Mouse (Mus musculus) hindbrain, embryonic 12.5 days (tissue): Measurements from ENCODE around the gene Gucd1. TPM values are rescaled to one million over a fixed set of nuclear protein-coding genes. Genes with fewer than 3 reads are reported as not detected.

Source experiments
- ATAC-seq: fragments of 200-750 bp; cut with Nextera tagmentation; 2 replicates; pipeline ENCODE4 v1.8.0; 2017; ENCODE audit warnings: moderate TSS enrichment; ENCODE audit not compliant: low FRiP score
- H3K27ac ChIP-seq: fragments of 300-500 bp; sonication (generic); 2 replicates; pipeline ENCODE4 v1.5.1; 2016; ENCODE audit warnings: mild to moderate bottlenecking
- H3K27me3 ChIP-seq: fragments of 300-500 bp; sonication (generic); 2 replicates; pipeline ENCODE4 v1.6.1; 2016; ENCODE audit warnings: mild to moderate bottlenecking
- H3K36me3 ChIP-seq: fragments of 300-500 bp; sonication (generic); 2 replicates; pipeline ENCODE4 v1.6.1; 2016; ENCODE audit warnings: mild to moderate bottlenecking
- H3K4me1 ChIP-seq: fragments of 300-500 bp; sonication (generic); 2 replicates; pipeline ENCODE4 v1.6.1; 2016
- H3K4me2 ChIP-seq: fragments of 300-500 bp; sonication (generic); replicated peaks from 2 replicates; pipeline ENCODE4 v1.6.1; 2016; ENCODE audit warnings: mild to moderate bottlenecking
- H3K4me3 ChIP-seq: fragments of 300-500 bp; sonication (generic); 2 replicates; pipeline ENCODE4 v1.5.1; 2016; ENCODE audit warnings: mild to moderate bottlenecking
- H3K9ac ChIP-seq: fragments of 300-500 bp; sonication (generic); 2 replicates; pipeline ENCODE4 v1.6.1; 2016; ENCODE audit warnings: mild to moderate bottlenecking, moderate library complexity
- H3K9me3 ChIP-seq: fragments of 300-500 bp; sonication (generic); replicated peaks from 2 replicates; pipeline ENCODE4 v1.6.1; 2016; ENCODE audit warnings: mild to moderate bottlenecking
- WGBS: fragments of 180-500 bp; shearing (Covaris S2); methylation state at CpG from one replicate; pipeline ENCODE4 v1.1.7; 2016; 5-methylcytosine and 5-hydroxymethylcytosine counted together
- polyA plus RNA-seq: library from polyadenylated mRNA; unstranded; fragments of >200 nt; fragmentation: Nextera tagmentation; extraction: Ambion mirVana; gene quantifications from 2 replicates; pipeline ENCODE4 v1.2.1, GENCODE M21; 2016

Gucd1 gene
- polyA plus RNA-seq, 1 experiment from 2014 or later: 24.9 TPM

DNA sequence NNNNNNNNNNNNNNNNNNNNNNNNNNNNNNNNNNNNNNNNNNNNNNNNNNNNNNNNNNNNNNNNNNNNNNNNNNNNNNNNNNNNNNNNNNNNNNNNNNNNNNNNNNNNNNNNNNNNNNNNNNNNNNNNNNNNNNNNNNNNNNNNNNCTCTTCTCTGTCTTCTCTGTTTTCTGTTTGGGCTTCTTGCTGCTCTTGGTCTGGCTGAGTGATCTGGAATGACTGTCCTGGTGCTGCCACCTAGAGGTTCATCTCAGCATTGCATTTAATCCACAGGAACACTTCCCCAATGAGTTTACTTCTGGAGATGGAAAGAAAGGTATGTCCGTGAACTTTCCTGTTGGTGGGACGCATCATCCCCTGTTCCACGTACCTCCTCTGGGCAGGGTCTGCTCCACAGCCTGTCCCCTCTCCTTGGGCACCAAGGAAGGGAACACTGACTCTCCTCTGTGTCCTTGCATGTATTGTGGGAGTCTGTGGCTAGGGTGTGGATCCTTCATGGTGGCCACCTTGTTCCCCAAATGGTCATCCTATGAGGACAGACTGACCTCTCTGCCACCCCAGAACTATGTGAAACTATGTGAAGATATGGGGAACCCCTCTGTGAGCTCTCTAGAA, 81.1 kb downstream of the Gucd1 start:
- peak; percentile 17; the same call in 1 of the 2 replicates for ATAC-seq
- WGBS: 23% methylated on average over 3 of the region's 3 CpGs
- H3K36me3 ChIP-seq: no peaks in the 10 kb centered on the region
- no peak overlapping the region for H3K4me3 ChIP-seq
- H3K9ac ChIP-seq: no peak overlapping the region
- H3K27me3 ChIP-seq: 0 out of 2 replicates have a peak, but pooled peaks cover 3% of the 10 kb centered on the region
- H3K4me1 ChIP-seq: 0 out of 2 replicates have a peak, but pooled peaks cover 11% of the 10 kb centered on the region
- 0 out of 2 replicates have a peak, but pooled peaks cover 2% of the 10 kb centered on the region for H3K9me3 ChIP-seq
- no peak overlapping the region for H3K27ac ChIP-seq
- H3K4me2 ChIP-seq: no peak overlapping the region

DNA sequence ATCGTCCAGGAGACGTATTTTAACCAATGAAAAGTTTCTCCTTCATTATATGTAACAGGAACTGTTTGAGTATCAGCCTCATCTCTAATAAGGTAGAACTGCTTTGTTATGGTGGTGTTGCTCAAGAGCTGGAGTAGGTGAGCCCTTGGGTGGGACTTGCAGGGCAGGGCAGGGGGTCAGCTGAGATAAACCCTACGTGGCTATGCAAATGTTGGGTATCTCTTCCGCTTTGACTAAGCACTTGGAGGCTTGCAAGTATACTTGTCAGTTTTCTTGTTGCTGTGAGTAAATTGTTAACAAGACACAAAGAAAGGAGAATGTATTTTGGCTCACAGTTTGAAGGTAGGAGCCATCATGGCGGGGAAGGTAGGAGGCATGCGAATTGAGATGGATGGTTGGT, 87.1 kb downstream of the Gucd1 start:
- Histone ChIP-seq H3K4me2 (no peak overlapping the region), H3K4me3 (no peak overlapping the region), H3K4me1 (no peaks in the 10 kb centered on the region), H3K9ac (no peak overlapping the region), H3K27me3 (no peaks in the 10 kb centered on the region), H3K27ac (no peak overlapping the region), H3K36me3 (no peaks in the 10 kb centered on the region), H3K9me3 (0 out of 2 replicates have a peak, but pooled peaks cover 3% of the 10 kb centered on the region)
- no peak for ATAC-seq
- 92% methylated on average over 6 of the region's 6 CpGs for whole genome bisulfite sequencing

DNA sequence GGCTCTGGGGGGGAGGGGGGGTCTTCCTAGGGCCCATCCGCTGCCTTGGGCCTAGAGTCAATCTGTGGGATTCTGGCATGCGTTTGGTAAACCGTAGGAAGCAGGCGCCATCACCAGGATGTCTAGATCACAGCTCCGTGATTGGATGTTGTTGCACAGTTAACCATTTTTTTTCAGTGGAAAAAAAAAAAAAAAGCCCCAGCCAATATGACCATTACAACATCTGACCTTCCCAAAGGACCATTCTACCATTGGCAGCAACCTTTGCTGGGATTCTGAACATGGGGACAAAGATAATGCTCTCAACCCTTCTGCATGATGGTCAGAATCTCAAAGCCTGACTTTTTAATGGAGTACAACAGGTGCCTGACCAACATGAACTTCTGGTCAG, 87.6 kb downstream of the Gucd1 start:
- no peaks in the 10 kb centered on the region for H3K4me1 ChIP-seq
- 87% methylated on average over 5 of the region's 5 CpGs for WGBS
- no peak overlapping the region for H3K27ac ChIP-seq
- ATAC-seq: no peak
- H3K9me3 ChIP-seq: 0 out of 2 replicates have a peak, but pooled peaks cover 3% of the 10 kb centered on the region
- H3K4me2 ChIP-seq: no peak overlapping the region
- H3K27me3 ChIP-seq: no peaks in the 10 kb centered on the region
- H3K9ac ChIP-seq: no peak overlapping the region
- H3K4me3 ChIP-seq: no peak overlapping the region
- no peaks in the 10 kb centered on the region for H3K36me3 ChIP-seq

DNA sequence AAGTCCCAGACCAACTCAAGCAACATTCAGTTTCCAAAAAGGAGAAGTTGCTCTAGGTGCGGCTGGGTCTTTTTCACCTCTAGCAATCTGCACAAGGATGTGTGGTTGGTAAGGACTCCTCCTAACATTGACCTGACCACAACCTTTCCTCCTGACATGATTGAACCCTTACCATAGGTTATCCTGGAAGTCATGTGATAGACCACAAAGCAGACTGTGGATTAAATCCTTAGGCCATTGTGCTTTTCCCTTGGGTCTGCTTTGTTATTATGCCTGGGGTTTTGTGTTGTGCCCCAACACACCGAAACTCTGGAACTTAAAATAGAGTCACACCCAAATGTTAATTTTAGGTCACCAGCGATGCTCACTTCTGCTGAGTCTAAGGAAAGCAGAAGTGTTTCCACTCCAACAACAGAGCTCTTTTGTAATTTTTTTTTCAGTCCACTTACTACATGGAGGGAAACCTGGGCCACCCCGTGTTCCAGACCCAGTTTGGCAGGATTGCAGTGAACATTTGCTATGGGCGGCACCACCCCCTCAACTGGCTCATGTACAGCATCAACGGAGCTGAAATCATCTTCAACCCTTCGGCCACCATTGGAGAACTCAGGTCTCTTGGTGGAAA, 88.1 kb downstream of the Gucd1 start:
- no peaks in the 10 kb centered on the region for H3K36me3 ChIP-seq
- 92% methylated on average over 7 of the region's 7 CpGs for WGBS
- ATAC-seq: no peak
- no peaks in the 10 kb centered on the region for H3K27me3 ChIP-seq
- no peaks in the 10 kb centered on the region for H3K4me1 ChIP-seq
- no peak overlapping the region for H3K27ac ChIP-seq
- H3K4me2 ChIP-seq: no peak overlapping the region
- no peak overlapping the region for H3K9ac ChIP-seq
- H3K9me3 ChIP-seq: 0 out of 2 replicates have a peak, but pooled peaks cover 3% of the 10 kb centered on the region
- no peak overlapping the region for H3K4me3 ChIP-seq

DNA sequence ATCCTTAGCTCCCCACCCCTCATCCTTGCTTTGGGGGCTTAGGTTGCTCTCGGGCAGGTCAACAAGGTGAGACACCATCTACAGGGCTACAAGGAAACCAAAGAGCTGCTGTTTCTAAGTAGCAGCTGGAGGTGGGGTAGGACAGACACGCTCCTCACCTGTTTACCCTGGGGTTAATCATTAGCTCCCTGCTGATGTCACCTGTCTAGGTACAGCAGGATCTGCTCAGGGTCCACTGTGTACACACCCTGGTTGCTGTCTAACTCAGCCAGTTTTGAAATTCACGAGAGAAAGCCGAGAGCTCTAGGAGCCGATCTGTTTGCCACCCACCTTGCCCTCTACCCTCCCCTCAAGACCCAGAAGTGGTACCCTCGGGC, 88.8 kb downstream of the Gucd1 start:
- Histone ChIP-seq H3K36me3 (no peaks in the 10 kb centered on the region), H3K4me3 (no peak overlapping the region), H3K4me2 (no peak overlapping the region), H3K4me1 (no peaks in the 10 kb centered on the region), H3K27ac (no peak overlapping the region), H3K9me3 (0 out of 2 replicates have a peak, but pooled peaks cover 3% of the 10 kb centered on the region), H3K27me3 (no peaks in the 10 kb centered on the region), H3K9ac (no peak overlapping the region)
- no peak for ATAC-seq
- 85% methylated on average over 6 of the region's 6 CpGs for WGBS

DNA sequence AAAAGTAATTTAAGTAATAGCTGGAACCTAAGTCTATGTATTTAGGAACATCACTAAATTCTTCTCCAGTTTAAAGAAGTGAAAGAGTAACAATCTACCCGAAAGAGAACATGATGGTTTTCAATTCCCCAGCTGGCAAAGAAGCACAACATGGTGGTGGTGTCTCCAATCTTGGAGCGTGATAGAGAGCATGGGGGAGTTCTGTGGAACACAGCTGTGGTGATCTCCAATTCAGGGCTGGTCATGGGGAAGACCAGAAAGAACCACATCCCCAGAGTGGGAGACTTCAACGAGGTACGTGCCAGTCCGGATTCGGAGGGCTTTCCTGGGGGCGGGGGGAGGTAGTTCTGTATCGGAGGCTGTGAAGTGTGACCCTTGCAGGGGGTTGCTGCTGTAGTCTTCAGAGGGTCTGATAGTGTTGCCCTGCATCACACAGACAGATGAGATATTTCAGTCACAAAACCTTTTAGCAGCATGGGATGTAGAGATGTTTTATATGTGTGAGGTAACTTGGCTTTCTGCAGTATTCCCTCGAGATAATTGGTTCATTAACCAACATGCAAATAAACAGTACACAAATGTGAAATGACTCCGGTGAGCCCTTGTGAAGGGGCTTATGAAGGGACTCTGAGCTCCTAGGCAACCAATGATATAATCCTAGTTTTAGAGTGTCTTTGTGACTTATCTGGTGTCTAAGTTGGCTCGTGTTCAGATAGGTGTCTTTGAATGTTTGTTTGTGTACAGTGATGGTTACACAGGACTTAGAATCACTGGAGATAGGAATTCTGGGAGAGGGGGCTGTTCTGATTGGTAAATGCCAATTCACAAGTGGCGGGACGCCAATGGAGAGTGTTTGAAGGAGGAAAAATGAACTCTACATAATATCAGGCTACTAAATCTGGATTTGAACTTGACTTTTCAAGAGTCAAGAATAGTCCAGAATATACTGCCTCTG, 89.4 kb downstream of the Gucd1 start:
- 86% methylated on average over 13 of the region's 13 CpGs for WGBS
- H3K9me3 ChIP-seq: 0 out of 2 replicates have a peak, but pooled peaks cover 3% of the 10 kb centered on the region
- no peaks in the 10 kb centered on the region for H3K4me1 ChIP-seq
- H3K36me3 ChIP-seq: no peaks in the 10 kb centered on the region
- H3K4me2 ChIP-seq: no peak overlapping the region
- no peak overlapping the region for H3K4me3 ChIP-seq
- no peak overlapping the region for H3K27ac ChIP-seq
- ATAC-seq: no peak
- no peaks in the 10 kb centered on the region for H3K27me3 ChIP-seq
- no peak overlapping the region for H3K9ac ChIP-seq

DNA sequence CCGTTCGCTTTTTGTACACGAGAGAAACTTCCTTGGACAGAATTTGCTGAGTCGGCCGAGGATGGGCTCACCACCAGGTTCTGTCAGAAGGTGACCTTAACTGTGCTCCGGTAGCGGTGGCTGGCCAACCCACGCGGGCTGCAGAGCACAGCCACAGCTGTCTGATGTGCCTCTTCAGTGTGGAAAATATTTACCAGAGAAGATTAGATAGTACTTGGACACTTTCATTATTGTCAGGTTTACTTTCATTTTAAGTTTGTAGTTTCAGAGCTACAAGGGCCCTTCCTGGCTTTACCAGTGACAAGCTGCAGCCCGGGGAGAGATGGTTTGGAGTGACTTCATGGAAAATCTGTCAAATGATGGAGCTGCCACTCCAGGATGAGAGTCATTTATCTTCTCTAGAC, 93.3 kb downstream of the Gucd1 start:
- 91% methylated on average over 10 of the region's 10 CpGs for WGBS
- no peak overlapping the region for H3K9ac ChIP-seq
- H3K4me3 ChIP-seq: no peak overlapping the region
- H3K4me2 ChIP-seq: no peak overlapping the region
- no peaks in the 10 kb centered on the region for H3K36me3 ChIP-seq
- no peak for ATAC-seq
- H3K9me3 ChIP-seq: no peaks in the 10 kb centered on the region
- H3K27me3 ChIP-seq: no peaks in the 10 kb centered on the region
- no peak overlapping the region for H3K27ac ChIP-seq
- H3K4me1 ChIP-seq: no peaks in the 10 kb centered on the region

DNA sequence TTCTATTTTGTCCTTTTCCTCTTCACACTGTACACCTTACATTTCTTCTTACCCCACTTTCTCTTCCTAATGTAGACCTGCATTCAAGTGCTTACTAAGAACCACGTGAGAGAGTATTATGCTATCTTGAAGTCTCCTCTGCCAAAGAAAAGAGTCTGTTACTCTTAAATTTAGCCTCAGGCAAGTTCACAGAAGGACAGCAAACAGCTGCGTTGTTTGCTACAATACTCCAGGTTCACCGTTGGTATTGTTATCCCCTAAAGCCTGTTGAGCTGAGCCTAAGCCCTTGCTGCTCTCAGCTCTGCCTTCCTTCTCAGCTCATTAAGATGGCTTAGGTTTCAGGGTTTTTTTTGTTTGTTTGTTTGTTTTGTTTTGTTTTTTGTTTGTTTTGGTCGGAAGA, 99.0 kb downstream of the Gucd1 start:
- Histone ChIP-seq H3K4me3 (no peak overlapping the region), H3K27me3 (no peaks in the 10 kb centered on the region), H3K4me2 (no peak overlapping the region), H3K9me3 (no peaks in the 10 kb centered on the region), H3K36me3 (no peaks in the 10 kb centered on the region), H3K4me1 (no peaks in the 10 kb centered on the region), H3K27ac (no peak overlapping the region), H3K9ac (no peak overlapping the region)
- no peak for ATAC-seq
- 68% methylated on average over 4 of the region's 4 CpGs for WGBS

DNA sequence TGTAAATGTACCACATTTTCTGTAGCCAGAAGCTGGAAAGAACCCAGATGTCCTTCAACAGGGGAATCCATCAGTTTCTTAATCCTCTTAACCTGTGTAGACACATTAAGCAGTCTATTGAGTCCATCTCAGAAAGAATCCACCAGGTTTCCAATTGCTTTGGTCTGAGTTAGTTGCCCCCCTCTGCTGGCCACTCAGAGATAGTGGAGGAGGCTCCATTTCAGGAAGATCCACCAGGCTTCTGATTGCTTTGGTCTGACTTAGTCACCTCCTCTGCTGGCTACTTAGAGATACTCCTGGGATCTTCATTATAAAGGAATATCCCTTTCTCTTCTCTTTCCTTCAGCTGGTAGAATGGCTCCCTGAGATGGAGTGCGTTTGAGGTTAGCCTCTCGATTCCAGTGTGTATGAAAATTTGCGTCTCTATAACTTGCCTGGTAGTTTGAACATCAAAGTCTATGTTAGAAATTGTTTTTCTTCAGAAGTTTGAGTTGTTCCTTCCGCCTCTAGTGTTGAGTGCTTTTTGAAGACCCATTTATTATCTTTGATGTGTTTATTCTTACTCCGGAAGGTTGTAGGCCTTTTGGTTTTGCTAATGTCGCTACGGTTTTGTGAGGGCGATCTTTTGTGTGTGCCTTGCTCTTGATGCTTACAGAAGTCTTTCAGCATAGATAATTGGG, 100.3 kb downstream of the Gucd1 start:
- Histone ChIP-seq H3K27ac (no peak overlapping the region), H3K4me3 (no peak overlapping the region), H3K27me3 (no peaks in the 10 kb centered on the region), H3K4me2 (no peak overlapping the region), H3K36me3 (no peaks in the 10 kb centered on the region), H3K9me3 (no peaks in the 10 kb centered on the region), H3K9ac (no peak overlapping the region), H3K4me1 (peaks cover 4% of the 10 kb centered on the region)
- WGBS: 93% methylated on average over 8 of the region's 8 CpGs
- ATAC-seq: no peak

DNA sequence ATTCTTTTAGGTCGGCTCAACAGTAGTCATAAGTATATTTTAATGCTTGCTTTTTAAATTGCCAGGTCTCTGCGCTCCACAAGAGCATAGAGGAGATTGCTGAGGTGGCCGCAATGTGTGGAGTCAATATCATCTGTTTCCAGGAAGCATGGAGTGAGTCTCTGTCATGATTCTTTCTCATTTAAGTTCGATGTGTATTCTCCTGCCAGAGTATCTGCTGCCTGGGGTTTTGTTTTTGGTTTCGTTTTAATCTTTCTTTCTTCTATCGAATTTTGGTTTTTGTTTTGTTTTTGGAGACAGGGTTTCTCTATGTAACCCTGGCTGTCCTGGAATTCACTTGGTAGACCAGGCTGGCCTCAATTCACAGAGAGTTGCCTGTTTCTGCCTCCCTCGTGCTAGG, 102.8 kb downstream of the Gucd1 start:
- ATAC-seq: no peak
- H3K27ac ChIP-seq: no peak overlapping the region
- H3K4me3 ChIP-seq: no peak overlapping the region
- no peaks in the 10 kb centered on the region for H3K27me3 ChIP-seq
- no peak overlapping the region for H3K9ac ChIP-seq
- H3K36me3 ChIP-seq: no peaks in the 10 kb centered on the region
- no peak overlapping the region for H3K4me2 ChIP-seq
- H3K4me1 ChIP-seq: peaks cover 10% of the 10 kb centered on the region
- no peaks in the 10 kb centered on the region for H3K9me3 ChIP-seq
- 86% methylated on average over 7 of the region's 7 CpGs for WGBS

DNA sequence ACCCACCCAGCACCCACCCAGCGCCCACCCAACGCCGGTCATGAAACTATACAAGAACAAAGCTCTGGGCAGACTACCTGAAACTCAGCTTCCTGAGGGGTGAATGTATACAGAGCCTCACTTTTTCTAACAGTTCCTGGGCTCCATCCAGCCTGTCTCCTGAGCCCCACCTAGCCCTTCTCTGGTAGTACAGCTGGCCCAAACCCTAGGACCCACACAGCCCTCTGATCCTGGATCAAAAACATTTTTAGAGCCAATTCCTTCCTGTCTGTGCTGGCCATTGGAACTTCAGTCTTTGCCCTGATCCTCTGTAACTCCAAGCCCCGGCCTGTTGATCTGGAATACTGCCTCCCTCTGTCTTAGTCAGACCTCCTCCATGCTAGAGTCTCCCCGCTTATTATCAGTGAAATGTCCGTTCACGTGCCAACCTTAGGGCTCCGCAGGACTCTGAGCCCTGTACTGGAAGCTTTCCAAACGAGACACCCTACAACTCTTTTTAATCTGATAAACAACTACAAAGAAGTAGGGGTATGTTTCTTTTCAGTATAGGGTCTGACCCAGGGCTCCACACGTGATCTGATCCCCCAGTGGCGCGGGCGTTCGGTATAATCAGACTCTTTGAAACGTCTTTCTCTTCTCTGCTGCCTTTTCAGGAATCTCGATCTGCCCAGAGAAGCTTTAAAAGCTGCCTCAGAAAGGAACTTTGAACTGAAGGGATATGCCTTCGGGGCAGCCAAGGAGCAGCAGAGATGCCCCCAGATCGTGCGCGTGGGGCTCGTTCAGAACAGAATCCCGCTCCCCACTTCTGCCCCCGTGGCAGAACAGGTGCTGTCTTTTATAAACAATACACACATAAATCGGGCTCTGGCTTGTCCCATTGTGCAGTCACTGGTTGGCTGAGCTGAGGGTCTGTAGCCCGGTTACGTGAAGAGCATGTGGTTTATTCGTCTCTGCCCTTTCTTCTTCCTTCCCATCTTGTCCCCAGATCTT, 105.4 kb downstream of the Gucd1 start:
- WGBS: 68% methylated on average over 27 of the region's 27 CpGs
- Histone ChIP-seq H3K4me1 (peaks cover 10% of the 10 kb centered on the region), H3K4me3 (no peak overlapping the region), H3K27me3 (no peaks in the 10 kb centered on the region), H3K27ac (no peak overlapping the region), H3K4me2 (no peak overlapping the region), H3K36me3 (no peaks in the 10 kb centered on the region), H3K9ac (no peak overlapping the region), H3K9me3 (no peaks in the 10 kb centered on the region)
- ATAC-seq: no peak
